Mouse (Mus musculus) ES-E14 (cell line): ENCODE results near the gene Olfml2a. TPM values are rescaled to one million over a fixed set of nuclear protein-coding genes. Genes with fewer than 3 reads are reported as not detected.

Source experiments
- DNase-seq: peaks from one replicate; pipeline ENCODE4 v3.0.0-alpha.2; 2013; ENCODE audit warnings: low read depth, low spot score
- H3K27ac ChIP-seq: 2 replicates; pipeline ENCODE4 v1.5.1; 2012; ENCODE audit warnings: low read depth, mild to moderate bottlenecking, low read length, moderate library complexity, mixed read lengths; ENCODE audit not compliant: poor library complexity, insufficient read depth, severe bottlenecking
- H3K36me3 ChIP-seq: 2 replicates; pipeline ENCODE4 v1.6.1; 2012; ENCODE audit warnings: mild to moderate bottlenecking, low read length, moderate library complexity, mixed read lengths; ENCODE audit not compliant: control insufficient read depth, poor library complexity, insufficient read depth, severe bottlenecking
- H3K4me1 ChIP-seq, 2 experiments: fragments of 150-350 bp in 1 of 2; sonication (generic) in 1 of 2; 2 replicates each; pipeline ENCODE4 v1.6.1; 2012; ENCODE audit warnings: low read length in 2 of 2, mild to moderate bottlenecking in 1 of 2, mixed read lengths in 1 of 2; ENCODE audit not compliant: control insufficient read depth in 2 of 2, insufficient read depth in 2 of 2, poor library complexity in 1 of 2
- H3K4me3 ChIP-seq, 2 experiments: fragments of 150-350 bp in 1 of 2; sonication (generic) in 1 of 2; 2 replicates each; pipeline ENCODE4 v1.5.1; 2012; ENCODE audit warnings: low read length in 2 of 2, low read depth in 1 of 2, mild to moderate bottlenecking in 1 of 2, mixed read lengths in 1 of 2; ENCODE audit not compliant: insufficient read depth in 1 of 2, poor library complexity in 1 of 2, severe bottlenecking in 1 of 2
- H3K9ac ChIP-seq: 2 replicates; pipeline ENCODE4 v1.6.1; 2012; ENCODE audit warnings: low read depth, mild to moderate bottlenecking, low read length, mixed read lengths; ENCODE audit not compliant: poor library complexity, insufficient read depth, severe bottlenecking
- H3K9me3 ChIP-seq: fragments of 150-350 bp; sonication (generic); 2 replicates; pipeline ENCODE4 v1.6.1; 2012; ENCODE audit warnings: low read depth, mild to moderate bottlenecking, low read length; ENCODE audit not compliant: control insufficient read depth, insufficient read depth
- CHD2 ChIP-seq: IDR thresholded peaks from 2 replicates; pipeline ENCODE4 v1.6.1; 2014; ENCODE audit warnings: mild to moderate bottlenecking, low read depth, low read length, inconsistent platforms
- HCFC1 ChIP-seq: IDR thresholded peaks from 2 replicates; pipeline ENCODE4 v1.6.1; 2012; ENCODE audit warnings: low read length, inconsistent platforms, borderline replicate concordance; ENCODE audit not compliant: insufficient read depth
- MAFK ChIP-seq: IDR thresholded peaks from 2 replicates; pipeline ENCODE4 v1.6.1; 2014; ENCODE audit warnings: mild to moderate bottlenecking, low read depth, low read length, inconsistent platforms; ENCODE audit not compliant: insufficient read depth
- ZC3H11A ChIP-seq: IDR thresholded peaks from 2 replicates; pipeline ENCODE4 v1.6.1; 2012; ENCODE audit warnings: low read depth, mild to moderate bottlenecking, inconsistent platforms, low read length, borderline replicate concordance
- ZNF384 ChIP-seq: IDR thresholded peaks from 2 replicates; pipeline ENCODE4 v1.6.1; 2012; ENCODE audit warnings: low read depth, low read length, inconsistent platforms
- in situ Hi-C, 2 experiments: fragments of 600-800 bp; cut with MboI; formaldehyde crosslinking; loops; one replicate each; pipeline ENCODE4 v1.15.1; 2025; ENCODE audit warnings: low sequenced_read_pairs in 2 of 2, inconsistent platforms in 1 of 2; ENCODE audit not compliant: unreplicated experiment in 2 of 2
- total RNA-seq: library from RNA; depleted of rRNA; stranded (reverse); fragments of 300-350 nt; gene quantifications from 2 replicates; pipeline ENCODE4 v1.2.3, GENCODE M21; 2012

Olfml2a gene
- total RNA-seq, 1 experiment, result 0.27 TPM

GRCm38 (mm10) chr2:38944460-38945161 lies 12.8 kb downstream of the Olfml2a start:
- Histone ChIP-seq H3K4me3 (no peak overlapping the region), H3K27ac (no peak overlapping the region), H3K36me3 (no peaks in the 10 kb centered on the region), H3K9ac (no peak overlapping the region), H3K4me1 (peaks cover 4 to 7% of the 10 kb centered on the region in 2 experiments; a peak in 1 of 4 replicates), H3K9me3 (no peaks in the 10 kb centered on the region)
- in situ Hi-C loops, result no loop called here
- TF ChIP-seq HCFC1 (no peak), CHD2 (no peak), MAFK (no peak), ZC3H11A (no peak), ZNF384 (no peak)
- DNase-seq, result no peak

GRCm38 (mm10) chr2:38947566-38947965 lies 15.8 kb downstream of the Olfml2a start:
- Histone ChIP-seq H3K9ac (no peak overlapping the region), H3K4me3 (no peak overlapping the region), H3K36me3 (no peaks in the 10 kb centered on the region), H3K27ac (no peak overlapping the region), H3K4me1 (peaks cover 3 to 7% of the 10 kb centered on the region in 2 experiments; a peak in 1 of 4 replicates), H3K9me3 (no peaks in the 10 kb centered on the region)
- DNase-seq, result no peak
- in situ Hi-C loops, result no loop called here
- TF ChIP-seq HCFC1 (no peak), ZC3H11A (no peak), CHD2 (no peak), ZNF384 (no peak), MAFK (no peak)

GRCm38 (mm10) chr2:38950281-38950719 lies 18.5 kb downstream of the Olfml2a start:
- in situ Hi-C loops, result no loop called here

GRCm38 (mm10) chr2:38953152-38953883 lies 21.5 kb downstream of the Olfml2a start:
- no peaks in the 10 kb centered on the region for H3K4me1 ChIP-seq
- in situ Hi-C loops, result no loop called here
- no peaks in the 10 kb centered on the region for H3K36me3 ChIP-seq
- H3K9ac ChIP-seq, result no peak overlapping the region
- H3K4me3 ChIP-seq, result no peak overlapping the region
- no peak overlapping the region for H3K27ac ChIP-seq
- no peaks in the 10 kb centered on the region for H3K9me3 ChIP-seq
- TF ChIP-seq ZC3H11A (no peak), HCFC1 (no peak), CHD2 (no peak)
- no peak for DNase-seq

More at GRCm38 (mm10) chr2:38950281-38950719, 18.5 kb downstream of the Olfml2a start:
- H3K9ac ChIP-seq, result no peak overlapping the region
- TF ChIP-seq ZNF384 (no peak), MAFK (no peak), HCFC1 (no peak), ZC3H11A (no peak), CHD2 (no peak)
- no peak overlapping the region for H3K27ac ChIP-seq
- H3K36me3 ChIP-seq, result no peaks in the 10 kb centered on the region
- H3K4me1 ChIP-seq, result no peaks in the 10 kb centered on the region
- no peak for DNase-seq
- H3K9me3 ChIP-seq, result no peaks in the 10 kb centered on the region
- H3K4me3 ChIP-seq, result no peak overlapping the region
